Mouse (Mus musculus): Measurements from ENCODE around the gene Sumo3. TPM values are rescaled to one million over a fixed set of nuclear protein-coding genes. Genes with fewer than 3 reads are reported as not detected.
A peak's percentile ranks its signal among the peaks of the same experiment; 100 is the strongest.

Gene Sumo3
- polyA plus RNA-seq, 1 experiment: 131 TPM

- no peak overlapping the region for H3K4me3 ChIP-seq (ENCODE audit: extremely low read depth, insufficient read depth, insufficient read length)
- H3K27ac ChIP-seq (ENCODE audit: insufficient read depth, low read length): no peak overlapping the region
- no peaks in the 10 kb centered on the region for H3K27me3 ChIP-seq (ENCODE audit: control insufficient read depth, insufficient read depth, low read length)
- DNase-seq (ENCODE audit: low read depth in 1 of 2, low spot score in 2 of 2): no peak
- TF ChIP-seq CTCF (IDR thresholded peaks at IDR 0.05; ENCODE audit: extremely low read depth, insufficient read depth, insufficient read length, insufficient replicate concordance): no peak; the same call in 1 of the 2 replicates
- TF ChIP-seq POLR2A (IDR thresholded peaks at IDR 0.05; ENCODE audit: low read depth, low read length): no peak
- WGBS: 90% methylated on average over 1 of the region's 1 CpGs
- H3K4me1 ChIP-seq (ENCODE audit: control insufficient read depth, insufficient read depth, insufficient read length): peaks cover 14% of the 10 kb centered on the region; the same call in 1 of the 2 replicates
- peaks cover 5% of the 10 kb centered on the region; the same call in 1 of the 2 replicates for H3K36me3 ChIP-seq (ENCODE audit: control insufficient read depth, insufficient read depth, low read length)
Observed at GRCm38 (mm10) chr10:77629970-77630369, 24.1 kb downstream of the Sumo3 start.

- TF ChIP-seq CTCF (IDR thresholded peaks at IDR 0.05; ENCODE audit: extremely low read depth, insufficient read depth, insufficient read length, insufficient replicate concordance) (no peak), POLR2A (IDR thresholded peaks at IDR 0.05; ENCODE audit: low read depth, low read length) (no peak)
- Histone ChIP-seq H3K27me3 (ENCODE audit: control insufficient read depth, insufficient read depth, low read length) (no peaks in the 10 kb centered on the region), H3K4me1 (ENCODE audit: control insufficient read depth, insufficient read depth, insufficient read length) (peaks cover 9% of the 10 kb centered on the region; the same call in 1 of the 2 replicates), H3K4me3 (ENCODE audit: extremely low read depth, insufficient read depth, insufficient read length) (no peak overlapping the region), H3K36me3 (ENCODE audit: control insufficient read depth, insufficient read depth, low read length) (peaks cover 9% of the 10 kb centered on the region), H3K27ac (ENCODE audit: insufficient read depth, low read length) (peak overlapping the region; percentile 74)
- WGBS: 41% methylated on average over 6 of the region's 6 CpGs
- DNase-seq (ENCODE audit: low read depth in 1 of 2, low spot score in 2 of 2): peak; percentile 26 to 67
Observed at GRCm38 (mm10) chr10:77634016-77634415, 28.1 kb downstream of the Sumo3 start.

- H3K27ac ChIP-seq (ENCODE audit: insufficient read depth, low read length): peak overlapping the region; percentile 67
- no peak for TF ChIP-seq POLR2A (IDR thresholded peaks at IDR 0.05; ENCODE audit: low read depth, low read length)
- TF ChIP-seq CTCF (IDR thresholded peaks at IDR 0.05; ENCODE audit: extremely low read depth, insufficient read depth, insufficient read length, insufficient replicate concordance): no peak
- DNase-seq (ENCODE audit: low read depth in 1 of 2, low spot score in 2 of 2): no peak
- H3K4me3 ChIP-seq (ENCODE audit: extremely low read depth, insufficient read depth, insufficient read length): no peak overlapping the region
- no peaks in the 10 kb centered on the region for H3K27me3 ChIP-seq (ENCODE audit: control insufficient read depth, insufficient read depth, low read length)
- H3K4me1 ChIP-seq (ENCODE audit: control insufficient read depth, insufficient read depth, insufficient read length): peaks cover 9% of the 10 kb centered on the region; the same call in 1 of the 2 replicates
- 45% methylated on average over 13 of the region's 13 CpGs for WGBS
- peaks cover 9% of the 10 kb centered on the region for H3K36me3 ChIP-seq (ENCODE audit: control insufficient read depth, insufficient read depth, low read length)
Observed at GRCm38 (mm10) chr10:77634452-77635231, 28.7 kb downstream of the Sumo3 start.

- Histone ChIP-seq H3K27ac (ENCODE audit: insufficient read depth, low read length) (no peak overlapping the region), H3K27me3 (ENCODE audit: control insufficient read depth, insufficient read depth, low read length) (no peaks in the 10 kb centered on the region), H3K4me1 (ENCODE audit: control insufficient read depth, insufficient read depth, insufficient read length) (peaks cover 9% of the 10 kb centered on the region; the same call in 1 of the 2 replicates), H3K36me3 (ENCODE audit: control insufficient read depth, insufficient read depth, low read length) (peaks cover 11% of the 10 kb centered on the region), H3K4me3 (ENCODE audit: extremely low read depth, insufficient read depth, insufficient read length) (no peak overlapping the region)
- TF ChIP-seq CTCF (IDR thresholded peaks at IDR 0.05; ENCODE audit: extremely low read depth, insufficient read depth, insufficient read length, insufficient replicate concordance): no peak
- TF ChIP-seq POLR2A (IDR thresholded peaks at IDR 0.05; ENCODE audit: low read depth, low read length): no peak
- no peak for DNase-seq (ENCODE audit: low read depth in 1 of 2, low spot score in 2 of 2)
- WGBS: 96% methylated on average over 7 of the region's 7 CpGs
Observed at GRCm38 (mm10) chr10:77636234-77636922, 30.5 kb downstream of the Sumo3 start.

GRCm38 (mm10) chr10:77638956-77639355, 33.1 kb downstream of the Sumo3 start:
- 96% methylated on average over 6 of the region's 6 CpGs for WGBS
- no peaks in the 10 kb centered on the region for H3K27me3 ChIP-seq (ENCODE audit: control insufficient read depth, insufficient read depth, low read length)
- peaks cover 27% of the 10 kb centered on the region for H3K36me3 ChIP-seq (ENCODE audit: control insufficient read depth, insufficient read depth, low read length)
- H3K4me3 ChIP-seq (ENCODE audit: extremely low read depth, insufficient read depth, insufficient read length): no peak overlapping the region
- TF ChIP-seq POLR2A (IDR thresholded peaks at IDR 0.05; ENCODE audit: low read depth, low read length) (no peak), CTCF (IDR thresholded peaks at IDR 0.05; ENCODE audit: extremely low read depth, insufficient read depth, insufficient read length, insufficient replicate concordance) (no peak)
- no peak overlapping the region for H3K27ac ChIP-seq (ENCODE audit: insufficient read depth, low read length)
- DNase-seq (ENCODE audit: low read depth in 1 of 2, low spot score in 2 of 2): no peak
- H3K4me1 ChIP-seq (ENCODE audit: control insufficient read depth, insufficient read depth, insufficient read length): peaks cover 7% of the 10 kb centered on the region; the same call in 1 of the 2 replicates

GRCm38 (mm10) chr10:77643160-77643559, 37.3 kb downstream of the Sumo3 start:
- no peak overlapping the region for H3K27ac ChIP-seq (ENCODE audit: insufficient read depth, low read length)
- TF ChIP-seq CTCF (IDR thresholded peaks at IDR 0.05; ENCODE audit: extremely low read depth, insufficient read depth, insufficient read length, insufficient replicate concordance) (no peak), POLR2A (IDR thresholded peaks at IDR 0.05; ENCODE audit: low read depth, low read length) (no peak)
- no peak for DNase-seq (ENCODE audit: low read depth in 1 of 2, low spot score in 2 of 2)
- WGBS: 60% methylated on average over 7 of the region's 7 CpGs
- H3K36me3 ChIP-seq (ENCODE audit: control insufficient read depth, insufficient read depth, low read length): peaks cover 46% of the 10 kb centered on the region
- H3K4me1 ChIP-seq (ENCODE audit: control insufficient read depth, insufficient read depth, insufficient read length): no peaks in the 10 kb centered on the region
- no peak overlapping the region for H3K4me3 ChIP-seq (ENCODE audit: extremely low read depth, insufficient read depth, insufficient read length)
- no peaks in the 10 kb centered on the region for H3K27me3 ChIP-seq (ENCODE audit: control insufficient read depth, insufficient read depth, low read length)

All from spleen, adult 2 months (tissue).